Mouse (Mus musculus): ENCODE data around the gene Tcp11l1. TPM values are rescaled to one million over a fixed set of nuclear protein-coding genes. Genes with fewer than 3 reads are reported as not detected.

Gene Tcp11l1
- total RNA-seq (2014; fragmentation: Nextera tagmentation) = 15.6 and 17.5 TPM in 2 replicates
- total RNA-seq (2017) = 13.5 and 13.6 TPM in 2 replicates
- 7.2 and 7.8 TPM in 2 replicates for polyA plus RNA-seq (2012)

DNA sequence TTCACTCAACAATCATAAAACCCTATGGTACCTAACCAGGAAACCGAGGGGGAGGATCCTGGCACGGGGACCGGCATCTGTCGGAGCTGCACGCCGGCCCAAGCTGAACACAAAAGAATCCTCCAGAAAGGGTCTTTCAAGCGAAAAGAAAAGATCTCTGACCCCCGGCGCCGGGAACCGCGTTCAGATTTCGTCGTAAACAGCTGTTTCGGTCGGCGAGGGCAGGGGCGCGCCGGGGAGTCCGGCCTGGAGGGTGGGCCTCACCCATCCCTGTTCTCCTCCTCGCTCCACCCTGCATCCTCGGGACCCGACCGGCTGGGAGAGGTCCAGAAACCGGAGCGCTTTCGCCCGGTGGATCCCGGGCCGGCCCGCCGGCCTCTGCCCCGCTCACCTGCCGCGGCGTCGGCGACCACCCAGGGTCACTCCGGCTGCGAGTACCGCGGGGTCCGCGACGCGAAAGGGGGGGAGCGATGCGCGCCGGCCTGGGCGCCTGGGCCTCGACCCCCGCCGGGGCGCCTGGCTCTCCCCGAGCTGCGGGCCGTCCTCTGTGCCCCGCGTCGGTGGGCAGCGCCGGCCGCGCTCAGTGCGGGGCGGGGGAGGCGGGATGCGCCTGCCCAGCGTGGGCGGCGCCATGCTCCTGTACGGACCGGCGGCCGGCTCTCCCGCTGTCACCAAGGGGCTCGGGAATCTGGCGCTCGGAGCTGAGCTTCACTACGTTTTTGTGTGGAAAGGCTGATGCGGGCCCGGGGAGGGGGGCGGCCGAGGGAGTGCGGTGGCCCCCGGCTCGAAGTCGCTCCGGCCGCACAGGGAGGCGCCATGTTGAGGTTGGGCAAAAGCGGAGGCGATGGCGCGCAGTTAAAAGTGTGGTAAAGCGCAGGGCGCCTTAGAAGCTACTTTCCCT, at the start of gene Tcp11l1:
Gene Tcp11l1, minus strand, starts transcription at position 585 of the 901 bp plus-strand sequence.
- Histone ChIP-seq H3K9me3 (replicated peaks) (no peaks in the 10 kb centered on the region), H3K36me3 (replicated peaks) (no peaks in the 10 kb centered on the region), H3K4me1 (ENCODE audit: insufficient read depth, low read depth, low read length) (peaks cover 12% of the 10 kb centered on the region), H3K27me3 (ENCODE audit: insufficient read depth, low read length) (peaks cover 2% of the 10 kb centered on the region; the same call in 1 of the 2 replicates), H3K4me3 (ENCODE audit: low read depth, low read length) (peak within 1 kb of the TSS; percentile 75)
- ATAC-seq (ENCODE audit: extremely low read depth, insufficient number of reproducible peaks, low FRiP score, poor library complexity, severe bottlenecking) (no peak), DNase-seq (ENCODE audit: low spot score) (peak; percentile 20)
- TF ChIP-seq GATA1 (IDR thresholded peaks at IDR 0.05; ENCODE audit: borderline replicate concordance, low read length) (no peak), POLR2AphosphoS5 (IDR thresholded peaks at IDR 0.05; ENCODE audit: insufficient replicate concordance, low read depth, low read length) (no peak), TAL1 (conservative IDR thresholded peaks at IDR 0.05; ENCODE audit: low read depth, low read length) (no peak), CTCF (IDR thresholded peaks at IDR 0.05; ENCODE audit: low read depth, low read length) (no peak), GATA2 (IDR thresholded peaks at IDR 0.05; ENCODE audit: borderline replicate concordance, low read depth, low read length) (no peak)

DNA sequence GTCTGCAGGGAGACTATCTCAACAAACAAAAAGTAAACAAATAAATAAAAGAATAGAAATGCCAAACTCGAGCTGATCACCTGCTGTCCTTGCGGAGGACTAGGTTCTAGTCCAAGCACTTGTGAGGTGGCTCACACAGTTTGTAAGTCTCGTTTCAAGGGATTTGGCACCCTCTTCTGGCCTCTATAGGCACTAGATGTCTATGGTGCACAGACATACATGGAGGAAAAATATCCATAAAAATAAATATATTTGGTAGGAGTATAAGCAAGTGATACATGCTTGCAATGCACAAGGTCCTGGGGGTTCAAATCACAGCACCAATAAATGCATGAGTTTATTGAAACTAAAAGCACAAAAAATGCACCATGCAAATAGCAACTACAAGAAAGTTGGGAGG, 38.6 kb upstream of the Tcp11l1 start:
- no peak for TF ChIP-seq TAL1 (conservative IDR thresholded peaks at IDR 0.05; ENCODE audit: low read depth, low read length)
- TF ChIP-seq POLR2AphosphoS5 (IDR thresholded peaks at IDR 0.05; ENCODE audit: insufficient replicate concordance, low read depth, low read length) = no peak
- no peak for TF ChIP-seq GATA1 (IDR thresholded peaks at IDR 0.05; ENCODE audit: borderline replicate concordance, low read length)
- TF ChIP-seq CTCF (IDR thresholded peaks at IDR 0.05; ENCODE audit: low read depth, low read length) = no peak
- TF ChIP-seq GATA2 (IDR thresholded peaks at IDR 0.05; ENCODE audit: borderline replicate concordance, low read depth, low read length) = no peak
- Histone ChIP-seq H3K4me1 (ENCODE audit: insufficient read depth, low read depth, low read length) (peaks cover 4% of the 10 kb centered on the region; the same call in 1 of the 2 replicates), H3K27me3 (ENCODE audit: insufficient read depth, low read length) (no peaks in the 10 kb centered on the region), H3K4me3 (ENCODE audit: low read depth, low read length) (no peak overlapping the region), H3K36me3 (replicated peaks) (peaks cover 4% of the 10 kb centered on the region), H3K9me3 (replicated peaks) (no peaks in the 10 kb centered on the region)
- DNase-seq (ENCODE audit: low spot score) = no peak
- no peak for ATAC-seq (ENCODE audit: extremely low read depth, insufficient number of reproducible peaks, low FRiP score, poor library complexity, severe bottlenecking)

DNA sequence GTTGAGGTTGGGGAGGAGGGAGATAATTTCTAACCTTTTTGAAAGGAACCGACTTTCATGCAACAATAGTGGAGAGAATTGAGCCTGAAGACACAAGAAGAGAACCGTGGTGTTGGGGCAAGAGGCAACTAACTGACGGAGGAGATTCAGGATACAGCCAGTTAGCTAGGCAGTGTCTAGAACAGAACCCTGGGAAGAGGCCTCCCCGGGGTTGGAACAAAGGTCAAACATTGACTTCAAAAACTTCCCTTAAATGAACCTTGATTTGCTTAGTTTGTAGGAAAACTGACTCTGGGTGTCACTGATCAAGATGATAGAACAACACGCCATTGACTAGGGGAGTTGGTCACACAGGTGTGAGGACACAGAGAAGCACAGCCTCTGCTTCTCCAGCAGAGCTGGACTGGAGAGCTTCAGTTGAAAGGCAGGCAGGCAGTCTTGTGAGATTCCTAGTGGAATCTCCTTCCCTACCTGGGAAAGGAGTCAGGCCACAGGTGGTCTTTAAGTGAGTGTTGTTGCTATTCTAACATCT, 36.7 kb upstream of the Tcp11l1 start:
- DNase-seq (ENCODE audit: low spot score) (no peak), ATAC-seq (ENCODE audit: extremely low read depth, insufficient number of reproducible peaks, low FRiP score, poor library complexity, severe bottlenecking) (no peak)
- H3K27me3 ChIP-seq (ENCODE audit: insufficient read depth, low read length) = peaks cover 2% of the 10 kb centered on the region; the same call in 1 of the 2 replicates
- H3K9me3 ChIP-seq (replicated peaks) = no peaks in the 10 kb centered on the region
- peaks cover 6% of the 10 kb centered on the region; the same call in 1 of the 2 replicates for H3K4me1 ChIP-seq (ENCODE audit: insufficient read depth, low read depth, low read length)
- peaks cover 4% of the 10 kb centered on the region for H3K36me3 ChIP-seq (replicated peaks)
- TF ChIP-seq GATA1 (IDR thresholded peaks at IDR 0.05; ENCODE audit: borderline replicate concordance, low read length) = no peak
- no peak for TF ChIP-seq TAL1 (conservative IDR thresholded peaks at IDR 0.05; ENCODE audit: low read depth, low read length)
- no peak for TF ChIP-seq GATA2 (IDR thresholded peaks at IDR 0.05; ENCODE audit: borderline replicate concordance, low read depth, low read length)
- TF ChIP-seq POLR2AphosphoS5 (IDR thresholded peaks at IDR 0.05; ENCODE audit: insufficient replicate concordance, low read depth, low read length) = no peak
- no peak for TF ChIP-seq CTCF (IDR thresholded peaks at IDR 0.05; ENCODE audit: low read depth, low read length)
- no peak overlapping the region for H3K4me3 ChIP-seq (ENCODE audit: low read depth, low read length)

DNA sequence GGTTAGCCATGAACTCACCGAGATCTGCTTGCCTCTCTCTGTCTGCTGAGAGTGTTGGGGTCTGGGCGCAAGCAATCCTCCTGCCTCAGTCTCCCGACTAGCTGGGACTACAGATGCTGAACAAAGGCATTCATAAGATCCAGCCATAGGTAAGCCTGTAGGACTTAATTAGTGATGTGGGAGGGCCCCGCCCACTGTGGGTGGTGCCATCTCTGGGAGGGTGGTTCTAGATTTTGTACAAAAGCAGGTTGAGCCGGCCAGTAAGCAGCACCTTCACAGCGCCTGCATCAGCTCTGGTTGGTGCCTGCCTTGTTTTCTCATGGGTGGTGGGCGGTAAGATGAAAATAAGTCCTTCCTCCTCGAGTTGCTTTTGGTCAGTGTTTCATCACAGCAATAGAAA, 34.3 kb upstream of the Tcp11l1 start:
- Histone ChIP-seq H3K4me3 (ENCODE audit: low read depth, low read length) (no peak overlapping the region), H3K4me1 (ENCODE audit: insufficient read depth, low read depth, low read length) (peaks cover 14% of the 10 kb centered on the region), H3K27me3 (ENCODE audit: insufficient read depth, low read length) (peaks cover 8% of the 10 kb centered on the region), H3K36me3 (replicated peaks) (no peaks in the 10 kb centered on the region), H3K9me3 (replicated peaks) (no peaks in the 10 kb centered on the region)
- no peak for DNase-seq (ENCODE audit: low spot score)
- TF ChIP-seq GATA1 (IDR thresholded peaks at IDR 0.05; ENCODE audit: borderline replicate concordance, low read length) (no peak), POLR2AphosphoS5 (IDR thresholded peaks at IDR 0.05; ENCODE audit: insufficient replicate concordance, low read depth, low read length) (no peak), CTCF (IDR thresholded peaks at IDR 0.05; ENCODE audit: low read depth, low read length) (no peak), GATA2 (IDR thresholded peaks at IDR 0.05; ENCODE audit: borderline replicate concordance, low read depth, low read length) (no peak), TAL1 (conservative IDR thresholded peaks at IDR 0.05; ENCODE audit: low read depth, low read length) (no peak)
- no peak for ATAC-seq (ENCODE audit: extremely low read depth, insufficient number of reproducible peaks, low FRiP score, poor library complexity, severe bottlenecking)

DNA sequence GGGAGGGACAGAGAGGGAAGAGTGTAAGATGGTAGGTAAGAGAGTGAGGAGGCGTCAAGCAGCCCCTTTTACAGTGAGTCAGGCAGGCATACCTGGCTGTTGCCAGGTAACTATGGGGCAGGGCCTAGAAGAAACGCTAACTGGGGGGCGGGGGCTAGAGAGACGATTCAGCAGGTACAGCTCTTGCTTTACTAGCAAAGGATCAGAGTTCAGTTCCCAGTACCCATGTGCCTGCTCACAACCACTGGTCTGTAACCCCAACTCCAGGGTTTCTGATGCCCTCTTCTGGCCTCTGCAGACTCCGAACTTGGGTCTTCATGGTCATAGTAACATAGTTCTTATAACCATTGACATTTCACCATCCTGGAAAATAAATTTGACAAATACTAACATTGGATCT, 32.0 kb upstream of the Tcp11l1 start:
- Histone ChIP-seq H3K36me3 (replicated peaks) (no peaks in the 10 kb centered on the region), H3K27me3 (ENCODE audit: insufficient read depth, low read length) (peaks cover 18% of the 10 kb centered on the region), H3K4me3 (ENCODE audit: low read depth, low read length) (no peak overlapping the region), H3K9me3 (replicated peaks) (no peaks in the 10 kb centered on the region), H3K4me1 (ENCODE audit: insufficient read depth, low read depth, low read length) (peaks cover 14% of the 10 kb centered on the region)
- ATAC-seq (ENCODE audit: extremely low read depth, insufficient number of reproducible peaks, low FRiP score, poor library complexity, severe bottlenecking) = no peak
- DNase-seq (ENCODE audit: low spot score) = no peak
- no peak for TF ChIP-seq CTCF (IDR thresholded peaks at IDR 0.05; ENCODE audit: low read depth, low read length)
- no peak for TF ChIP-seq GATA1 (IDR thresholded peaks at IDR 0.05; ENCODE audit: borderline replicate concordance, low read length)
- no peak for TF ChIP-seq POLR2AphosphoS5 (IDR thresholded peaks at IDR 0.05; ENCODE audit: insufficient replicate concordance, low read depth, low read length)
- no peak for TF ChIP-seq GATA2 (IDR thresholded peaks at IDR 0.05; ENCODE audit: borderline replicate concordance, low read depth, low read length)
- no peak for TF ChIP-seq TAL1 (conservative IDR thresholded peaks at IDR 0.05; ENCODE audit: low read depth, low read length)

DNA sequence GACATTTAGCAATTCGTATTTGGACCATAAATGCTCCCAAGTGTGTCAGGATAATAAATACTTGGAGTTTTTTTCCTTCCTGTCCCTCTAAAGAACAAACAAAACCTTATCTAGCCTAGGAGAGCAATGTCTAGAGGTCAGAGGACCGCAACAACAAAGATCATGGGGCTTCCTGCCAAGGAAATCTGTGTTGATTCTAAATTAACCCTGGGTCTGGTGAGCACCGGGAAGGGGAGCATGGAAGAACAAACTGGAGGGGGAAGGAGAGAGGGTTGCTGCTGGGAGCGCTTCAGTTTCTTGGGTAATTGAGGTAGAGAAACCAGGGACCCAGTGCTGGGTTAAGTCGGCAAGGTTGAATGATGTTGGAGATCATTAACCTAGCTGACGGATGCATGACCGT, 31.2 kb upstream of the Tcp11l1 start:
- TF ChIP-seq TAL1 (conservative IDR thresholded peaks at IDR 0.05; ENCODE audit: low read depth, low read length) (no peak), POLR2AphosphoS5 (IDR thresholded peaks at IDR 0.05; ENCODE audit: insufficient replicate concordance, low read depth, low read length) (no peak), GATA2 (IDR thresholded peaks at IDR 0.05; ENCODE audit: borderline replicate concordance, low read depth, low read length) (no peak), GATA1 (IDR thresholded peaks at IDR 0.05; ENCODE audit: borderline replicate concordance, low read length) (no peak), CTCF (IDR thresholded peaks at IDR 0.05; ENCODE audit: low read depth, low read length) (no peak)
- ATAC-seq (ENCODE audit: extremely low read depth, insufficient number of reproducible peaks, low FRiP score, poor library complexity, severe bottlenecking) (no peak), DNase-seq (ENCODE audit: low spot score) (no peak)
- peaks cover 14% of the 10 kb centered on the region for H3K4me1 ChIP-seq (ENCODE audit: insufficient read depth, low read depth, low read length)
- H3K9me3 ChIP-seq (replicated peaks) = no peaks in the 10 kb centered on the region
- no peaks in the 10 kb centered on the region for H3K36me3 ChIP-seq (replicated peaks)
- H3K4me3 ChIP-seq (ENCODE audit: low read depth, low read length) = peak overlapping the region; percentile 78; the same call in 1 of the 2 replicates
- H3K27me3 ChIP-seq (ENCODE audit: insufficient read depth, low read length) = peaks cover 21% of the 10 kb centered on the region
